Mouse (Mus musculus): ENCODE data around the gene Wfdc11.
"Not testable (repeated sequence)": the region's sequence is repeated elsewhere in the genome, so short reads cannot be mapped to it uniquely, and the experiment has no call there.

The Wfdc11 gene

GRCm38 (mm10) chr2:164641129-164641528 is 32.8 kb downstream of the Wfdc11 start:
- no peak for DNase-seq (ENCODE audit: low spot score in 2 of 2)

GRCm38 (mm10) chr2:164638696-164639095 is 35.2 kb downstream of the Wfdc11 start, which contains the start of gene Wfdc16:
TSS of gene Wfdc16 (minus strand) at chr2:164638796.
- DNase-seq (ENCODE audit: low spot score in 2 of 2): no peak

GRCm38 (mm10) chr2:164635266-164635665 is 38.6 kb downstream of the Wfdc11 start:
- DNase-seq (ENCODE audit: low spot score in 2 of 2): no peak

GRCm38 (mm10) chr2:164621775-164622174 is 52.1 kb downstream of the Wfdc11 start:
- no peak for DNase-seq (ENCODE audit: low spot score in 2 of 2)

- DNase-seq (ENCODE audit: low spot score in 2 of 2): no peak
Measured at GRCm38 (mm10) chr2:164619050-164619449, 54.8 kb downstream of the Wfdc11 start.

GRCm38 (mm10) chr2:164615386-164615785 is 58.5 kb downstream of the Wfdc11 start:
- DNase-seq (ENCODE audit: low spot score in 2 of 2): no peak

GRCm38 (mm10) chr2:164613471-164613870 is 60.4 kb downstream of the Wfdc11 start, which contains the start of the genes Wfdc6b and Wfdc8:
TSS of gene Wfdc6b (plus strand) at chr2:164613522.
TSS of gene Wfdc8 (minus strand) at chr2:164613626.
- not testable (repeated sequence) for DNase-seq (ENCODE audit: low spot score in 2 of 2)

All from frontal cortex, postnatal 14 days (tissue).